Mouse (Mus musculus): ENCODE measurements around the gene St3gal6. TPM values are rescaled to one million over a fixed set of nuclear protein-coding genes. Genes with fewer than 3 reads are reported as not detected.

The St3gal6 gene
- total and polyA plus RNA-seq, 3 experiments, result 4.0 to 8.9 TPM; not detected in 1

GRCm38 (mm10) chr16:58453820-58454219 lies 70.2 kb downstream of the St3gal6 start (continued):
- TF ChIP-seq MAX (IDR thresholded peaks at IDR 0.05; ENCODE audit: low read length), result no peak
- TF ChIP-seq ELF1 (IDR thresholded peaks at IDR 0.05; ENCODE audit: low read depth, low read length), result no peak
- no peak for TF ChIP-seq POLR2AphosphoS5 (IDR thresholded peaks at IDR 0.05; ENCODE audit: borderline replicate concordance, low read depth, low read length)
- no peak; the same call in 1 of the 2 replicates for TF ChIP-seq ETS1 (IDR thresholded peaks at IDR 0.05; ENCODE audit: low read depth, low read length)
- peak; percentile 71 for TF ChIP-seq TAL1 (IDR thresholded peaks at IDR 0.05; ENCODE audit: low read length)
- TF ChIP-seq GABPA (IDR thresholded peaks at IDR 0.05; ENCODE audit: low read depth, low read length), result no peak

DNA sequence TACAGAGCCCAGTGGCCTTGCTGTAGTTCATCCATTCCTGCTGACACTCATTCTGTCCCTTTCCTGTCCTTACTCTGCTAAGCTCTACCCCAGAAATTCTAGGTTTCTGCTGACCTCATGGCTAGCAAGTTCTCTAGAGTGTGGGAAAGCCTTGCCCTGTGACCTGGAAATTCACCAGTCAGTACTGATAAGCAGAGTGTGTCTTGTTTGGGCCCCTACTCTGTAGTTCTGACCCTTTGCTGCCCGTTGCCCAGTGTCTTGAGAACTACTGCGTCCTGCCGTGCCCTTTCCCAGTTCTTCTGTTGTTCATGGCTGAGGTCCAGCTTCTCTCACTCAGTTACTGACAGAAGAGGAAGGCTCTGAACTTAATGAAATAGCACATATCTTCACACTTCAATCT lies 70.9 kb downstream of the St3gal6 start:
- no peak for TF ChIP-seq RAD21 (IDR thresholded peaks at IDR 0.05; ENCODE audit: low read depth, low read length)
- no peak for TF ChIP-seq MAFK (IDR thresholded peaks at IDR 0.05; ENCODE audit: borderline replicate concordance, low read depth, low read length)
- TF ChIP-seq NELFE (IDR thresholded peaks at IDR 0.05; ENCODE audit: low read depth, low read length), result no peak
- TF ChIP-seq RCOR1 (IDR thresholded peaks at IDR 0.05; ENCODE audit: low read depth, low read length), result no peak
- no peak for TF ChIP-seq UBTF (IDR thresholded peaks at IDR 0.05; ENCODE audit: borderline replicate concordance, insufficient read depth, low read depth, low read length)
- no peak for TF ChIP-seq BHLHE40 (IDR thresholded peaks at IDR 0.05; ENCODE audit: borderline replicate concordance, low read depth, low read length)
- TF ChIP-seq CTCF (IDR thresholded peaks at IDR 0.05 in 2 of 3, conservative IDR thresholded peaks at IDR 0.05 in 1 of 3; ENCODE audit: control insufficient read depth in 1 of 3, insufficient read depth in 1 of 3, low read depth in 2 of 3, low read length in 3 of 3, poor library complexity in 1 of 3, severe bottlenecking in 1 of 3), result no peak
- TF ChIP-seq USF1 (IDR thresholded peaks at IDR 0.05; ENCODE audit: low read depth, low read length), result no peak
- no peak for TF ChIP-seq GATA1 (IDR thresholded peaks at IDR 0.05; ENCODE audit: low read depth, low read length)
- TF ChIP-seq ETS1 (IDR thresholded peaks at IDR 0.05; ENCODE audit: low read depth, low read length), result no peak
- TF ChIP-seq TBP (IDR thresholded peaks at IDR 0.05; ENCODE audit: low read depth, low read length), result no peak
- Histone ChIP-seq H3K27ac (ENCODE audit: control insufficient read depth, low read depth, low read length) (peak overlapping the region; percentile 27; the same call in 1 of the 2 replicates), H3K9me3 (replicated peaks; ENCODE audit: insufficient read depth, low read length) (no peaks in the 10 kb centered on the region), H3K36me3 (ENCODE audit: control insufficient read depth in 1 of 2, insufficient read depth in 2 of 2, low read length in 2 of 2) (peaks cover 0 to 28% of the 10 kb centered on the region in 2 experiments; a peak in 2 of 4 replicates), H3K4me3 (ENCODE audit: control insufficient read depth in 1 of 2, insufficient read depth in 1 of 2, low read depth in 2 of 2, low read length in 2 of 2) (no peak overlapping the region), H3K79me2 (ENCODE audit: control insufficient read depth, insufficient read depth, low read length, poor library complexity) (no peaks in the 10 kb centered on the region), H3K4me1 (ENCODE audit: control insufficient read depth in 1 of 2, insufficient read depth in 2 of 2, low read length in 2 of 2) (peaks cover 15 to 23% of the 10 kb centered on the region in 2 experiments), H3K9ac (ENCODE audit: control insufficient read depth, low read depth, low read length, poor library complexity, severe bottlenecking) (no peak overlapping the region), H3K27me3 (ENCODE audit: control insufficient read depth in 1 of 2, insufficient read depth in 2 of 2, low read length in 2 of 2) (no peaks in the 10 kb centered on the region)
- DNase-seq (ENCODE audit: low read depth, low spot score), result peak; percentile 32

GRCm38 (mm10) chr16:58451647-58452046 lies 72.4 kb downstream of the St3gal6 start:
- TF ChIP-seq TAL1 (IDR thresholded peaks at IDR 0.05; ENCODE audit: low read length), result no peak
- TF ChIP-seq CTCF (IDR thresholded peaks at IDR 0.05 in 2 of 3, conservative IDR thresholded peaks at IDR 0.05 in 1 of 3; ENCODE audit: control insufficient read depth in 1 of 3, insufficient read depth in 1 of 3, low read depth in 2 of 3, low read length in 3 of 3, poor library complexity in 1 of 3, severe bottlenecking in 1 of 3), result no peak
- Histone ChIP-seq H3K79me2 (ENCODE audit: control insufficient read depth, insufficient read depth, low read length, poor library complexity) (no peaks in the 10 kb centered on the region), H3K27ac (ENCODE audit: control insufficient read depth, low read depth, low read length) (no peak overlapping the region), H3K36me3 (ENCODE audit: control insufficient read depth in 1 of 2, insufficient read depth in 2 of 2, low read length in 2 of 2) (peaks cover 0 to 22% of the 10 kb centered on the region in 2 experiments; a peak in 2 of 4 replicates), H3K9me3 (replicated peaks; ENCODE audit: insufficient read depth, low read length) (no peaks in the 10 kb centered on the region), H3K4me3 (ENCODE audit: control insufficient read depth in 1 of 2, insufficient read depth in 1 of 2, low read depth in 2 of 2, low read length in 2 of 2) (no peak overlapping the region), H3K27me3 (ENCODE audit: control insufficient read depth in 1 of 2, insufficient read depth in 2 of 2, low read length in 2 of 2) (no peaks in the 10 kb centered on the region), H3K9ac (ENCODE audit: control insufficient read depth, low read depth, low read length, poor library complexity, severe bottlenecking) (no peak overlapping the region), H3K4me1 (ENCODE audit: control insufficient read depth in 1 of 2, insufficient read depth in 2 of 2, low read length in 2 of 2) (peaks cover 10 to 20% of the 10 kb centered on the region in 2 experiments)
- no peak for DNase-seq (ENCODE audit: low read depth, low spot score)

Measured in MEL (cell line).